Mouse (Mus musculus) CH12.LX (cell line): Measurements from ENCODE around the gene Aig1.

Experiments used
- CTCF ChIP-seq, 2 experiments: IDR thresholded peaks in 1 of 2; conservative IDR thresholded peaks in 1 of 2; 2 replicates each; pipeline ENCODE4 v1.5.1; 2011 to 2012; ENCODE audit warnings: low read depth in 2 of 2, low read length in 2 of 2, improper control_type of control experiment in 1 of 2, inconsistent platforms in 1 of 2, mild to moderate bottlenecking in 1 of 2, moderate library complexity in 1 of 2
- EP300 ChIP-seq: IDR thresholded peaks from 2 replicates; pipeline ENCODE4 v1.6.1; 2011; ENCODE audit warnings: low read length, improper control_type of control experiment
- MAZ ChIP-seq: IDR thresholded peaks from 2 replicates; pipeline ENCODE4 v1.6.1; 2012; ENCODE audit warnings: low read depth, mild to moderate bottlenecking, inconsistent platforms, low read length, improper control_type of control experiment, moderate library complexity
- MXI1 ChIP-seq: IDR thresholded peaks from 2 replicates; pipeline ENCODE4 v1.6.1; 2011; ENCODE audit warnings: mild to moderate bottlenecking, low read depth, low read length, improper control_type of control experiment
- NRF1 ChIP-seq: IDR thresholded peaks from 2 replicates; pipeline ENCODE4 v1.6.1; 2014; ENCODE audit warnings: low read depth, mild to moderate bottlenecking, inconsistent platforms, low read length, improper control_type of control experiment, moderate library complexity
- POLR2A ChIP-seq: IDR thresholded peaks from 2 replicates; pipeline ENCODE4 v1.6.1; 2011; ENCODE audit warnings: low read depth, mild to moderate bottlenecking, improper control_type of control experiment, low read length
- POLR2AphosphoS2 ChIP-seq: IDR thresholded peaks from 2 replicates; pipeline ENCODE4 v1.6.1; 2011; ENCODE audit warnings: low read depth, low read length, improper control_type of control experiment
- RAD21 ChIP-seq: IDR thresholded peaks from 2 replicates; pipeline ENCODE4 v1.6.1; 2011; ENCODE audit warnings: low read depth, mild to moderate bottlenecking, low read length, improper control_type of control experiment, moderate library complexity
- RCOR1 ChIP-seq: conservative IDR thresholded peaks from 2 replicates; pipeline ENCODE4 v1.6.1; 2012; ENCODE audit warnings: low read depth, mild to moderate bottlenecking, inconsistent platforms, low read length, improper control_type of control experiment
- UBTF ChIP-seq: IDR thresholded peaks from 2 replicates; pipeline ENCODE4 v1.6.1; 2012; ENCODE audit warnings: low read depth, mild to moderate bottlenecking, inconsistent platforms, low read length, improper control_type of control experiment, moderate library complexity
- ZC3H11A ChIP-seq: IDR thresholded peaks from 2 replicates; pipeline ENCODE4 v1.6.1; 2012; ENCODE audit warnings: low read depth, mild to moderate bottlenecking, inconsistent platforms, low read length, improper control_type of control experiment

DNA sequence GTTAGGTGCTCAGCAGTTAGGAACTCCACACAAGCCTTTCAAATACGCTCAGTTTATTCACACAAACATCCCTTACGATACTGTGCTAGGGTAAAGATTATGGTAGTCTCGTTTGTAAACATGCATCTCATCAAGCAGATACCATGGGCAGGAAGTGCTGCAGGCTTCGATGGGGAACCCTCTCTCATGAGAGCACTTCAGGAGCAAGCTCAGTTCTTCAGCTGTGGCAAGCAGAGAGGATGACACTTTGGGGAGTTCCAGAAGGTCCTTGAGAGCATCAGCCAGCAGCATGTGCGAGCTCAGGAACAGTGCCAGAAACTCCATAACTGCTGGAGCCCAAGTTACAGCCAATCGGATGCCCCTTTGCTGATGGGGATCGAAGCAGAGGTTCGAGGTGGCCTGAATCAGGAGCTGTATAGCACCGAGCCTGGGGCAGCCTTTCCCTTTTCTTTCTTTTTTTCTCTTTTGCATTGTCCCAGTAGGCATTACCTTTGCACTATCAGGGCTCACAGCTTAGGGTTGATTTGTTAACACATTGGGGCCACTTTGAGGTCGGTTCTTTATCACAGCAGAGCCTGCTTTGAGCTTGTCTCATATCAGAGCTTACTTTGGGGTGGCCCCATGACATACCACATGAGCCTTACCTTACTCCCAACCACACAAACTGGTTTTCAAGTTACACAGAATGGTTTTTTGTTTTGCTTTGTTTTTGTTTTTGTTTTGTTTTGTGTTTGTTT, 5.7 kb upstream of the Aig1 start:
- TF ChIP-seq CTCF (conservative IDR thresholded peaks at IDR 0.05 in 1 of 2, IDR thresholded peaks at IDR 0.05 in 1 of 2; ENCODE audit: low read depth in 2 of 2, low read length in 2 of 2) (no peak), POLR2A (no peak), POLR2AphosphoS2 (no peak), MXI1 (no peak), RCOR1 (no peak), EP300 (no peak), ZC3H11A (no peak), MAZ (no peak), RAD21 (no peak), UBTF (no peak), NRF1 (no peak)
